Mouse (Mus musculus) kidney, adult 2 months (tissue): ENCODE data around the gene Psma6.

Source experiments
- CTCF ChIP-seq: fragments of 200-500 bp; conservative IDR thresholded peaks from 2 replicates; pipeline ENCODE4 v1.5.1; 2011; ENCODE audit warnings: low read depth, mild to moderate bottlenecking, control low read depth, low read length, moderate library complexity, mixed read lengths; ENCODE audit not compliant: insufficient read depth, insufficient read length
- POLR2A ChIP-seq: fragments of 200-500 bp; IDR thresholded peaks from one replicate; pipeline ENCODE4 v1.6.1; 2011; ENCODE audit warnings: low read depth, low read length, control low read depth

GRCm38 (mm10) chr12:55459739-55460138 is 75.7 kb downstream of the Psma6 start:
- TF ChIP-seq POLR2A = no peak
- TF ChIP-seq CTCF = no peak
